24 mouse cellular contexts compared by ENCODE assay signal in the genomic region with DNA sequence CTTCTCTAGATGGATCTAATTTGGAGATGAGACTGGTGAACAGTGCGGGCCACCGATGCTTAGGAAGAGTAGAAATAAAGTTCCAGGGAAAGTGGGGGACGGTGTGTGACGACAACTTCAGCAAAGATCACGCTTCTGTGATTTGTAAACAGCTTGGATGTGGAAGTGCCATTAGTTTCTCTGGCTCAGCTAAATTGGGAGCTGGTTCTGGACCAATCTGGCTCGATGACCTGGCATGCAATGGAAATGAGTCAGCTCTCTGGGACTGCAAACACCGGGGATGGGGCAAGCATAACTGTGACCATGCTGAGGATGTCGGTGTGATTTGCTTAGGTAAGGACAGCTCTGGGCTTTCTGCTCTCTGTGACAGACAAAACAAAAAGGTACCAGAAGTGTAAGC. TPM values are rescaled to one million over a fixed set of nuclear protein-coding genes. Genes with fewer than 3 reads are reported as not detected.
DNase-seq lines count a peak whose midpoint lies in the region; ATAC-seq and TF ChIP-seq lines count a peak whose summit lies in the region.
"Had no signal": no experiment of that assay in that cellular context is flagged by ENCODE, and none has a peak within 500 bp of the region (broad histone marks: within the 10 kb centered on the region; RNA-seq: fewer than 3 reads in every experiment).

No protein-coding gene starts in this region.

- no peak for TF ChIP-seq CTCF in liver, adult 2 months (IDR thresholded peaks at IDR 0.05; ENCODE audit: low read depth, low read length)

- no peak for TF ChIP-seq POLR2A in liver, adult 2 months (IDR thresholded peaks at IDR 0.05; ENCODE audit: extremely low read depth, insufficient read depth, low read length)

- no peaks in the 10 kb centered on the region for H3K9me3 ChIP-seq in liver, embryonic 11.5 days (ENCODE audit: control insufficient read depth, low read length)
- H3K9me3 ChIP-seq in hindbrain, embryonic 14.5 days (ENCODE audit: control insufficient read depth, low read length): no peaks in the 10 kb centered on the region
- H3K9me3 ChIP-seq: forebrain, embryonic 10.5 days; heart, embryonic 13.5 days; hindbrain, embryonic 12.5 days; kidney, embryonic 15.5 days; limb, embryonic 10.5 days; midbrain, embryonic 13.5 days had no signal

- no peak overlapping the region for H3K4me2 ChIP-seq in liver, embryonic 11.5 days
- H3K4me2 ChIP-seq in hindbrain, embryonic 14.5 days (replicated peaks): no peak overlapping the region
- H3K4me2 ChIP-seq: heart, embryonic 13.5 days; hindbrain, embryonic 12.5 days; kidney, embryonic 15.5 days; lung, embryonic 14.5 days; midbrain, embryonic 13.5 days had no signal

- H3K9ac ChIP-seq in liver, adult 2 months (ENCODE audit: low read depth, low read length): no peak overlapping the region
- H3K9ac ChIP-seq in liver, embryonic 11.5 days (ENCODE audit: low read depth, low read length): no peak overlapping the region
- no peak overlapping the region for H3K9ac ChIP-seq in hindbrain, embryonic 14.5 days
- H3K9ac ChIP-seq: heart, embryonic 13.5 days; hindbrain, embryonic 12.5 days; kidney, embryonic 15.5 days; lung, embryonic 14.5 days; midbrain, embryonic 13.5 days had no signal

- no peaks in the 10 kb centered on the region for H3K36me3 ChIP-seq in liver, adult 2 months (ENCODE audit: control insufficient read depth, insufficient read depth, low read length)
- no peaks in the 10 kb centered on the region for H3K36me3 ChIP-seq in liver, embryonic 11.5 days (ENCODE audit: control insufficient read depth, insufficient read depth, low read length)
- no peaks in the 10 kb centered on the region for H3K36me3 ChIP-seq in hindbrain, embryonic 14.5 days (replicated peaks; ENCODE audit: control insufficient read depth, insufficient read depth)
- H3K36me3 ChIP-seq: forebrain, embryonic 10.5 days; heart, embryonic 13.5 days; hindbrain, embryonic 12.5 days; kidney, embryonic 15.5 days; limb, embryonic 10.5 days; midbrain, embryonic 13.5 days had no signal

- H3K27ac ChIP-seq in liver, adult 2 months (replicated peaks; ENCODE audit: insufficient read depth, low read depth, low read length): no peak overlapping the region
- H3K27ac ChIP-seq in liver, embryonic 11.5 days (ENCODE audit: low read depth, low read length): no peak overlapping the region
- H3K27ac ChIP-seq in hindbrain, embryonic 14.5 days: no peak overlapping the region
- H3K27ac ChIP-seq: forebrain, embryonic 10.5 days; heart, embryonic 13.5 days; hindbrain, embryonic 12.5 days; kidney, embryonic 15.5 days; limb, embryonic 10.5 days; midbrain, embryonic 13.5 days had no signal

- no peaks in the 10 kb centered on the region for H3K79me2 ChIP-seq in liver, adult 2 months (ENCODE audit: control insufficient read depth, insufficient read depth, low read length)

- H3K27me3 ChIP-seq in liver, adult 2 months (ENCODE audit: control insufficient read depth, insufficient read depth, low read length): no peaks in the 10 kb centered on the region; the same call in 1 of the 2 replicates
- no peaks in the 10 kb centered on the region for H3K27me3 ChIP-seq in liver, embryonic 11.5 days (replicated peaks; ENCODE audit: control insufficient read depth, insufficient read depth, low read length)
- H3K27me3 ChIP-seq in hindbrain, embryonic 14.5 days (ENCODE audit: control insufficient read depth, insufficient read depth, low read length): no peaks in the 10 kb centered on the region
- H3K27me3 ChIP-seq: heart, embryonic 13.5 days; hindbrain, embryonic 12.5 days; kidney, embryonic 15.5 days; megakaryocyte, embryonic 14.5 days; midbrain, embryonic 13.5 days had no signal

- intact Hi-C loops in gastrocnemius, postnatal 14 days (cut with DNase I; ENCODE audit: low total_unique reads): no loop called here

- no peak overlapping the region for H3K4me3 ChIP-seq in liver, adult 2 months (ENCODE audit: insufficient read depth, low read depth, low read length)
- no peak overlapping the region for H3K4me3 ChIP-seq in liver, embryonic 11.5 days (ENCODE audit: low read depth, low read length)
- no peak overlapping the region for H3K4me3 ChIP-seq in hindbrain, embryonic 14.5 days (replicated peaks; ENCODE audit: low read length)
- H3K4me3 ChIP-seq: forebrain, embryonic 10.5 days; heart, embryonic 13.5 days; hindbrain, embryonic 12.5 days; kidney, embryonic 15.5 days; limb, embryonic 10.5 days; megakaryocyte, embryonic 14.5 days; midbrain, embryonic 13.5 days had no signal

- no peaks in the 10 kb centered on the region for H3K4me1 ChIP-seq in liver, adult 2 months (ENCODE audit: control insufficient read depth, insufficient read depth, low read length)
- no peaks in the 10 kb centered on the region for H3K4me1 ChIP-seq in liver, embryonic 11.5 days (replicated peaks; ENCODE audit: control insufficient read depth, insufficient read depth, low read length)
- H3K4me1 ChIP-seq in hindbrain, embryonic 14.5 days (replicated peaks; ENCODE audit: control insufficient read depth, insufficient read depth, low read length): no peaks in the 10 kb centered on the region
- H3K4me1 ChIP-seq: forebrain, embryonic 10.5 days; heart, embryonic 13.5 days; hindbrain, embryonic 12.5 days; kidney, embryonic 15.5 days; limb, embryonic 10.5 days; megakaryocyte, embryonic 14.5 days; midbrain, embryonic 13.5 days had no signal

- 78% methylated on average over 8 of the region's 8 CpGs for WGBS in liver, adult 2 months
- WGBS in liver, embryonic 11.5 days: 80% methylated on average over 8 of the region's 8 CpGs
- WGBS in hindbrain, embryonic 14.5 days: 89% methylated on average over 8 of the region's 8 CpGs

- peak; percentile 25 for DNase-seq in gastrocnemius, adult 18-20 months (ENCODE audit: low spot score)
- DNase-seq in gastrocnemius, postnatal 14 days: no peak
- DNase-seq in liver, adult 2 months (ENCODE audit: extremely low read depth, low read depth, low spot score): peak; percentile 20
- DNase-seq in liver, embryonic 11.5 days (ENCODE audit: low spot score): no peak
- peak; percentile 42 for DNase-seq in brain, adult 2 months (ENCODE audit: low read depth, low spot score)
- DNase-seq in adrenal gland, postnatal 36 days: no peak
- no peak for DNase-seq in hindbrain, embryonic 14.5 days (ENCODE audit: low spot score)
- DNase-seq: adrenal gland, postnatal 25 days; heart, postnatal 14 days; kidney, adult 11 months; kidney, postnatal 36 days; layer of hippocampus, adult 9-11 months; liver; lung, embryonic 14.5 days; thymus, adult 18-20 months; thymus, postnatal 4 days had no signal

- no peak for ATAC-seq in liver, embryonic 11.5 days (replicated peaks; ENCODE audit: low FRiP score)
- no peak for ATAC-seq in hindbrain, embryonic 14.5 days (ENCODE audit: low FRiP score)
- ATAC-seq: midbrain, embryonic 13.5 days had no signal

RNA-seq across cellular contexts. Expression of a gene that starts 4.5 kb away (rescaled TPM):
- 1 to 10 TPM; 6.6 to 6.9 TPM for total RNA-seq in gastrocnemius, adult 18-20 months (2021)
- 10 to 100 TPM; 13.6 to 19.2 TPM for total RNA-seq in gastrocnemius, postnatal 14 days (2021)
- total RNA-seq in liver, adult 2 months (2014; rRNA removed): 6.4 and 15.7 TPM in 2 replicates
- 1.1 TPM in 2 replicates for polyA plus RNA-seq in liver, adult 2 months (2012; rRNA removed)
- not detected in 2 replicates for polyA plus RNA-seq in liver, embryonic 11.5 days (2014; fragmentation: Nextera tagmentation; extraction: Ambion mirVana)
- 10 to 100 TPM in 1 of 2 experiments, 1 to 10 TPM in 1; 4.7 to 15.5 TPM for total RNA-seq in adrenal gland, postnatal 36 days (2021)
- polyA plus RNA-seq in hindbrain, embryonic 14.5 days (2014; fragmentation: Nextera tagmentation; extraction: Ambion mirVana): 0.27 and 0.67 TPM in 2 replicates
- polyA plus RNA-seq: embryonic facial prominence, embryonic 11.5 days; forebrain, embryonic 10.5 days; limb, embryonic 10.5 days had no signal

Comparison
In these comparisons a context has a peak if more than half of its experiments do, and no peak if none do; other contexts are left out.
1. DNase-seq: peak in gastrocnemius, adult 18-20 months (single experiment), liver, adult 2 months (single experiment) and brain, adult 2 months (single experiment); none in gastrocnemius, postnatal 14 days (single experiment), liver, embryonic 11.5 days (single experiment), adrenal gland, postnatal 36 days (0 of 2) and hindbrain, embryonic 14.5 days (single experiment).